Mouse (Mus musculus): ENCODE measurements around the gene Mgat2. TPM values are rescaled to one million over a fixed set of nuclear protein-coding genes. Genes with fewer than 3 reads are reported as not detected.

The Mgat2 gene
- total and polyA plus RNA-seq, 3 experiments, result 40.9 to 65.3 TPM; not detected in 1

GRCm38 (mm10) chr12:69216587-69216986, 32.6 kb downstream of the Mgat2 start:
- Histone ChIP-seq H3K4me1 (ENCODE audit: control insufficient read depth in 1 of 2, insufficient read depth in 2 of 2, low read length in 2 of 2) (no peaks in the 10 kb centered on the region), H3K36me3 (ENCODE audit: control insufficient read depth in 1 of 2, insufficient read depth in 2 of 2, low read length in 2 of 2) (no peaks in the 10 kb centered on the region; a peak in 2 of 4 replicates), H3K27ac (ENCODE audit: control insufficient read depth, low read depth, low read length) (no peak overlapping the region), H3K9ac (ENCODE audit: control insufficient read depth, low read depth, low read length, poor library complexity, severe bottlenecking) (no peak overlapping the region), H3K27me3 (ENCODE audit: control insufficient read depth in 1 of 2, insufficient read depth in 2 of 2, low read length in 2 of 2) (no peaks in the 10 kb centered on the region), H3K9me3 (replicated peaks; ENCODE audit: insufficient read depth, low read length) (no peaks in the 10 kb centered on the region), H3K4me3 (ENCODE audit: control insufficient read depth in 1 of 2, insufficient read depth in 1 of 2, low read depth in 2 of 2, low read length in 2 of 2) (no peak overlapping the region), H3K79me2 (ENCODE audit: control insufficient read depth, insufficient read depth, low read length, poor library complexity) (no peaks in the 10 kb centered on the region)
- TF ChIP-seq RCOR1 (IDR thresholded peaks at IDR 0.05; ENCODE audit: low read depth, low read length) (no peak), MEF2A (IDR thresholded peaks at IDR 0.05; ENCODE audit: extremely low read depth, insufficient replicate concordance, low read depth, low read length, poor library complexity, severe bottlenecking) (no peak), BHLHE40 (IDR thresholded peaks at IDR 0.05; ENCODE audit: borderline replicate concordance, low read depth, low read length) (no peak), POLR2AphosphoS5 (IDR thresholded peaks at IDR 0.05; ENCODE audit: borderline replicate concordance, low read depth, low read length) (no peak), POLR2A (IDR thresholded peaks at IDR 0.05; ENCODE audit: control insufficient read depth in 1 of 2, insufficient read depth in 1 of 2, low read depth in 1 of 2, low read length in 2 of 2, poor library complexity in 1 of 2) (no peak)
- no peak for DNase-seq (ENCODE audit: low read depth, low spot score)

GRCm38 (mm10) chr12:69220613-69221277, 36.8 kb downstream of the Mgat2 start:
- H3K4me3 ChIP-seq (ENCODE audit: control insufficient read depth in 1 of 2, insufficient read depth in 1 of 2, low read depth in 2 of 2, low read length in 2 of 2), result no peak overlapping the region
- no peak overlapping the region for H3K27ac ChIP-seq (ENCODE audit: control insufficient read depth, low read depth, low read length)
- H3K9ac ChIP-seq (ENCODE audit: control insufficient read depth, low read depth, low read length, poor library complexity, severe bottlenecking), result no peak overlapping the region
- no peak for DNase-seq (ENCODE audit: low read depth, low spot score)
- no peaks in the 10 kb centered on the region for H3K4me1 ChIP-seq (ENCODE audit: control insufficient read depth in 1 of 2, insufficient read depth in 2 of 2, low read length in 2 of 2)
- no peak for TF ChIP-seq MAX (IDR thresholded peaks at IDR 0.05; ENCODE audit: low read length)
- TF ChIP-seq MXI1 (IDR thresholded peaks at IDR 0.05; ENCODE audit: low read depth, low read length), result no peak
- TF ChIP-seq MAFK (IDR thresholded peaks at IDR 0.05; ENCODE audit: borderline replicate concordance, low read depth, low read length), result no peak
- no peak for TF ChIP-seq CHD2 (IDR thresholded peaks at IDR 0.05; ENCODE audit: low read length)
- TF ChIP-seq MEF2A (IDR thresholded peaks at IDR 0.05; ENCODE audit: extremely low read depth, insufficient replicate concordance, low read depth, low read length, poor library complexity, severe bottlenecking), result no peak
- no peak for TF ChIP-seq NRF1 (IDR thresholded peaks at IDR 0.05; ENCODE audit: insufficient read depth, low read depth, low read length, poor library complexity, severe bottlenecking)
- no peak for TF ChIP-seq JUND (IDR thresholded peaks at IDR 0.05; ENCODE audit: low read depth, low read length)
- no peak for TF ChIP-seq SMC3 (IDR thresholded peaks at IDR 0.05; ENCODE audit: low read depth, low read length)
- no peaks in the 10 kb centered on the region for H3K9me3 ChIP-seq (replicated peaks; ENCODE audit: insufficient read depth, low read length)
- no peaks in the 10 kb centered on the region for H3K79me2 ChIP-seq (ENCODE audit: control insufficient read depth, insufficient read depth, low read length, poor library complexity)
- H3K27me3 ChIP-seq (ENCODE audit: control insufficient read depth in 1 of 2, insufficient read depth in 2 of 2, low read length in 2 of 2), result no peaks in the 10 kb centered on the region
- no peaks in the 10 kb centered on the region; a peak in 2 of 4 replicates for H3K36me3 ChIP-seq (ENCODE audit: control insufficient read depth in 1 of 2, insufficient read depth in 2 of 2, low read length in 2 of 2)
